Mouse (Mus musculus): ENCODE results near the gene Znrf3. TPM values are rescaled to one million over a fixed set of nuclear protein-coding genes. Genes with fewer than 3 reads are reported as not detected.

The Znrf3 gene
- total RNA-seq, 1 experiment from 2014 or later = 1.3 TPM

DNA sequence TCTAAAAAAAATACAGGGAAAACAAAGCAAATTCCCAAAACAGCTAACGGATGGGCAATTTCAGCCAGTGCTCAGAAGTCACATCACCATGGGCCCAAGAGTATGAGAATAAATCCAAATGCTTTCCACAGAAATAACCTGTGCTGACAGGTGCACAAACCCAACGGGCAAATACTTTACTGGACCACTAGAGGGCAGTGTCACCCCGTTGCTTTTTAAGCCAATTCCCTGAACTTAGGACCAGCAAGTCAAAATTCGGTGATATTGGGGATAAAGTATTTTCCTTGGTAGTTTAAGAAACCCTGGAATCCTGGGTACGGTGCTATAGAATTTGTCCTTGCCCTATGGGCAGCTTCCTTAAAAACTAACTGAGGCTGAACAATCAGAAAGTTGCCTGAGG is 154.0 kb downstream of the Znrf3 start:
- ATAC-seq (ENCODE audit: extremely low read depth, insufficient number of reproducible peaks, low FRiP score, poor library complexity, severe bottlenecking) = 0 out of 2 replicates have a peak, but pooled peaks have one; percentile 39

- no peak for ATAC-seq (ENCODE audit: extremely low read depth, insufficient number of reproducible peaks, low FRiP score, poor library complexity, severe bottlenecking)
Measured at GRCm38 (mm10) chr11:5289826-5290580, 154.6 kb downstream of the Znrf3 start.

GRCm38 (mm10) chr11:5283987-5284386 is 160.7 kb downstream of the Znrf3 start:
- ATAC-seq (ENCODE audit: extremely low read depth, insufficient number of reproducible peaks, low FRiP score, poor library complexity, severe bottlenecking) = no peak

DNA sequence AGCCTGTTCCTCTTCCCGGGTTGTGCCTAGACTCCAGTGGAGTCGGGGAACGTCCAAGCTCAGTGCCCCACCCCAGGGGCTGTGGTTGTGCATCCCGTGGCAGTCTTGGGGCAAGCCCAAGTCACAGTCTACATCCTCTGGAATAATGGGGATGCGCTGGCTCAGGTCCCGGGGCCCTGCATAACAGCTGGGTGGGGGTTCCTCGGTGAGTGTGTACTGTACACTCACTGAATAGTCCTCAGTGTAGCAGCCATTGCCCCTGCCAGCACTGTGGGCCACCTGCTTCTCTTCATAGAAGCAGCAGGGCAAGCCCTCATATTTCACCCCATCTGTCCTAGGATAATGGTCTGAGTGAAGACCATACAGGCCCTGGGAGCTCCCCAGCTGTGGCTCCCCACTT is 163.7 kb downstream of the Znrf3 start:
- ATAC-seq (ENCODE audit: extremely low read depth, insufficient number of reproducible peaks, low FRiP score, poor library complexity, severe bottlenecking) = no peak

DNA sequence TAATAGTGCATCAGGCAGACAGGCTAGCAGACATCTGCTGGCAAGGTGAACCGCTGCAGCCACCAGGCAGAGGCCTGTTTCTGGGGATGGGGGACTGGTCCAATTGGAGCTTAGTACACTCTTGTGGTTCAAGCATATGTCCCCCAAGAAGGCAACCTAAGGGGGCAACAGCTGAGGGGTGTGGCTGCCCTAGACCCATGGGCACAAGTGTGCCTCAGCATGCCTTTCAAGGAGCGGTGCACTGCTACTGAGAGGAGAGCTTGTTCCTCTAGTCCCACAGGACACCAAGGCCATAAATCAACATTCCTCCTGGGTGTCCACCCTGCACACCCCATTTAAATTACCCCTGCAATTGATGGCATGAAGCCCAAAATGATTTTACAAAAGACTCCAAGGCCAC is 166.2 kb downstream of the Znrf3 start:
- no peak for ATAC-seq (ENCODE audit: extremely low read depth, insufficient number of reproducible peaks, low FRiP score, poor library complexity, severe bottlenecking)

GRCm38 (mm10) chr11:5277307-5277971 is 167.2 kb downstream of the Znrf3 start:
- no peak for ATAC-seq (ENCODE audit: extremely low read depth, insufficient number of reproducible peaks, low FRiP score, poor library complexity, severe bottlenecking)

DNA sequence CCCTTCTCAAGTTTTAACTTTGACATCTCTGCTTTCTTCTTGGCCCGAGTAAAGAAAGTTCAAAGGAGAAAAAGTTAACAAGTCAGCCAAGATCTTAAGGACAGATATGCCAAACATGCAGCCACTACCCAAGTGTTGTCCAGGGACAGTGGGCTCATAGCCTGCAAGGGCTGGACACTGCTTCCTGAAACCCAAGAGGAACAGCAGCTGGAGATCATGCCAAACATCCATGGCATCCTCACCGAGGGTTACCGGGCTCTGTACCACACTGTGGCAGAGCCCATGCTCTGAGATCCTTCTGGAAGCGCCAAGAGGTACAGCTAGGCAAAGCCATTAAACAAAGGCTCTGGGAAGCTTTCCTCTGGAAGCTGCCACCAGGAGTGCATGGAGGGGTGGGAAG is 169.4 kb downstream of the Znrf3 start:
- ATAC-seq (ENCODE audit: extremely low read depth, insufficient number of reproducible peaks, low FRiP score, poor library complexity, severe bottlenecking) = no peak

DNA sequence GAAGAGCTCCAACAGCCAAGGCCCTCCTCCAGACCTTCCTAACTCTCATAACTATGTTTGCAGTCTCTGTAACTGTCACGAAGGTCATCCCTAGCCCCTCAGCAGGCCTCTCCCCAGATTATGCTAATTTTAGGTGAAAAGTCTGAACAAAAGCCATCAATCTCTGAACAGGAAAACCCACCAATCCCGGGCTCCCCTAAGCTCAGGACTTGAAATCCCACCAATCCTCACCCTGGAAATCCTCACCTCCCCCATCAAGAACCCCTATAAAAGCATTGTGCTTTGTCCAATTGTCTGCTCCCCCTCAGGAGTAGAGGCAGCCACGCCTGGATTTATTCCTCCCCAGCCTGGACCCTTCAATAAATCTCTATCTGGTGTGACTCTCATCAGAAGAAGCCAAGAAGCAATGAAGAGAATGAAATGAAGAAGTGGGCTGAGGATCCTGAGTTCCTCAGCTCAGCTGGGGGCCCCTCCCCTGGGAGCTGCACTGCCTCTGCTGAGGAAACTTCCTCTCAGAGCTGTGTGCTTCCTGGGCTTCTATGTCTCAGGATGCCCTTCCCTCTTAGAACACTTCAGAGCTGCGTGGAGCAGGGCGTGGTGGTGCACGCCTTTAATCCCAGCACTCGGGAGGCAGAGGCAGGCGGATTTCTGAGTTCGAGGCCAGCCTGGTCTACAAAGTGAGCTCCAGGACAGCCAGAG is 172.0 kb downstream of the Znrf3 start:
- no peak for ATAC-seq (ENCODE audit: extremely low read depth, insufficient number of reproducible peaks, low FRiP score, poor library complexity, severe bottlenecking)

DNA sequence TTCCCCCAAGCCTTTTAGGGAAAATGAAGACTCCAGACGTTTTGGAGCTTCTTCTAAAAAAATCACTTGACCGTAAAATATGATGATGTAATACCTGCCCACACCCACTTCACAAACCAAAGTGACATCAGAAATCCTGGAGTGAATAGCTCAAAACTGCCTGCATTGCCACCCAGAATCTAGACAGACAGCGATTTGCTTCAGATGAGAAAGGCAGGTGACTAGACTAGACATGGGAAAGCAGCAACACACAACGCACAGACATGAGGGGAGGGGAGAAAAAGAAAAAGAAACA is 172.6 kb downstream of the Znrf3 start:
- ATAC-seq (ENCODE audit: extremely low read depth, insufficient number of reproducible peaks, low FRiP score, poor library complexity, severe bottlenecking) = no peak

- no peak for ATAC-seq (ENCODE audit: extremely low read depth, insufficient number of reproducible peaks, low FRiP score, poor library complexity, severe bottlenecking)
Measured at GRCm38 (mm10) chr11:5271274-5272065, 173.2 kb downstream of the Znrf3 start.

- no peak for ATAC-seq (ENCODE audit: extremely low read depth, insufficient number of reproducible peaks, low FRiP score, poor library complexity, severe bottlenecking)
Measured at GRCm38 (mm10) chr11:5269846-5270461, 174.7 kb downstream of the Znrf3 start.

DNA sequence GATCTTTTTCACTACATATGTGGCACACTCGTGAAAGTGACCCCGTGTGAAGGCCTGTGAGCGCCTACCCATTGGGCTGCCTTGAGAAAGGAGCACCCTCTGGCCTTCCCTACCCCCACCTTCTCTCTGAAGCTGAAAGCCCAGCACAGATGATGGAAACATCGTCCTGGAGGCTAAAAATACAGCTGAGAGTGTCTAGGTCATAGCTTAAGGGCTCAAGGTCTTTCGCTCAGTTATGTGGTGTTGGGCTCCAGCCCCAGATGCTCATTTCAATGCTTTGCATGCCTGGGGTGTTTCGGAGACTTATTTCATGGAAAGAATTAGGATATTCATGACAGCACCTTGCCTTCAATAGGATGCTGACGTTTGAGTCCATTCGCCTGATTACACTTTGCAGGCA is 178.9 kb downstream of the Znrf3 start:
- no peak for ATAC-seq (ENCODE audit: extremely low read depth, insufficient number of reproducible peaks, low FRiP score, poor library complexity, severe bottlenecking)

GRCm38 (mm10) chr11:5263078-5263730 is 181.4 kb downstream of the Znrf3 start:
- ATAC-seq (ENCODE audit: extremely low read depth, insufficient number of reproducible peaks, low FRiP score, poor library complexity, severe bottlenecking) = no peak

GRCm38 (mm10) chr11:5261508-5262392 is 182.9 kb downstream of the Znrf3 start, which contains the start of gene Kremen1:
Gene Kremen1, minus strand, starts transcription at chr11:5261558.
- ATAC-seq (ENCODE audit: extremely low read depth, insufficient number of reproducible peaks, low FRiP score, poor library complexity, severe bottlenecking) = peak; percentile 65

DNA sequence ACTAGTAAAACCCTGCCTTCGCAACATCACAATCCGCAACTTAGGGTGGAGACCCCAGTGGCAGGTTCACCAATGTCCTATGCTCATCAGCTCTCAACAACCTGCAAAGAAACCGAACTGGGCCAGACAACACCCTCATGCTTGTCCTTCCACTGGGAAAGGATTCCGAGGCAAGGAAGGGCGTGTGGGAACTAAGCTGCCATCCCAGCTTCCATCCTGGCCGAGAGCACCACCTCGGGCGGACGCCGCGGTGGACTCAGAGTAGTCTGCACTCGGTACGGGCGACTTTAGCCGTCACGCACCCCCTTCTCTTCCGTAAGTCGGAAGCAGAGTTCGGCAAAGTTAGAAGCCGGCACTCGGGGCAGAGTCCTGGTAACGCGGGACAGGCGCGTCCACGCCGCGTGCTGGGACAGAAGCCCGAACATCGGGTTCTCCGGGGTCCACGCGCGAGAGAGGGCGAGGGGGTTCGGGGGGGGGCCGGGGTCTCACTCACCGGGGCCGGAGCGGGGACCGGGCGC is 183.6 kb downstream of the Znrf3 start:
- peak; percentile 42 for ATAC-seq (ENCODE audit: extremely low read depth, insufficient number of reproducible peaks, low FRiP score, poor library complexity, severe bottlenecking)

DNA sequence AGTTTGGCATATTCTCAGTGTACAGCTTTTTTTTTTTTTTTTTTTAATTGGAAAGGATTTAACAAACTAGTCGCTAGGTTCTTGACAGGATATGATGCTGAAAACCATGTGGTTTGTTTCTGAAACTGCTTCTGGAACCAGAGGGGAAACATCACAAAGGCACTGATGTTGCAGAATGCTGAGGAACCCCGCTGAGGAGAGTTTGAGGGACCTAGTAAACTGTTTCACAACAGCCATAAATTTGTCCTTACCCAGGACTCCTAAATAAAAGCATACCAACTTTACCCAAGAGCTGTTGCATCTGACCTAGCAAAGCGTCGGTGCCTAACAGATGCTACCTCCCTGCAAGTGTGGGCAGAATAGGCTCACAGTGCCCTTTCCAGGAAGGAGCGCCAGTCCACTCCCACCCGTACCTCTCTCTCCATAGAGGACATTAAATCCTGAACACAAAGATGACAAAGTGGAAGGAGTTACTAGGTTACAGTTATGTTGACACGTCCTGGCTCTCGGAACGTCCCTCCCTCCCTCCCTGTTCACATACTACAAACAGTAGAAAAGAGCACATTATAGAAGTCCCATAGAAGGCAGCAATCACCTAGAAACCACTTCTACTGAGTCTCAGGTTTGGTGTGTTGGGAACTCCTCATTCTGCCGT is 184.6 kb downstream of the Znrf3 start:
- no peak for ATAC-seq (ENCODE audit: extremely low read depth, insufficient number of reproducible peaks, low FRiP score, poor library complexity, severe bottlenecking)

- ATAC-seq (ENCODE audit: extremely low read depth, insufficient number of reproducible peaks, low FRiP score, poor library complexity, severe bottlenecking) = no peak
Measured at GRCm38 (mm10) chr11:5258036-5258435, 186.6 kb downstream of the Znrf3 start.
